Mouse (Mus musculus) layer of hippocampus, postnatal 36 days (tissue): ENCODE measurements around the gene Dtx4. TPM values are rescaled to one million over a fixed set of nuclear protein-coding genes. Genes with fewer than 3 reads are reported as not detected.
A peak's percentile ranks its signal among the peaks of the same experiment; 100 is the strongest.

Experiments used
- DNase-seq, 2 experiments: peaks; one replicate each; pipeline ENCODE4 v3.0.0; 2022
- total RNA-seq, 2 experiments: library from RNA; stranded (reverse); gene quantifications; 2 replicates each; pipeline ENCODE4 v1.2.3; 2021

Gene Dtx4
- total RNA-seq, 2 experiments from 2014 or later = 33.6 to 36.6 TPM

GRCm38 (mm10) chr19:12493453-12494186 lies 7.6 kb downstream of the Dtx4 start:
- DNase-seq = no peak

GRCm38 (mm10) chr19:12491636-12492035 lies 9.6 kb downstream of the Dtx4 start:
- no peak for DNase-seq

- DNase-seq = no peak
These were observed 11.3 kb downstream of the Dtx4 start for GRCm38 (mm10) chr19:12489675-12490570.

- no peak for DNase-seq
These were observed 12.1 kb downstream of the Dtx4 start for GRCm38 (mm10) chr19:12488969-12489674.

- DNase-seq = no peak
These were observed 12.9 kb downstream of the Dtx4 start for GRCm38 (mm10) chr19:12488205-12488966.

- DNase-seq = no peak
These were observed 13.6 kb downstream of the Dtx4 start for GRCm38 (mm10) chr19:12487511-12488204.

- DNase-seq = no peak
These were observed 14.4 kb downstream of the Dtx4 start for GRCm38 (mm10) chr19:12486875-12487274.

GRCm38 (mm10) chr19:12485631-12486030 lies 15.6 kb downstream of the Dtx4 start:
- no peak for DNase-seq

- no peak for DNase-seq
These were observed 16.0 kb downstream of the Dtx4 start for GRCm38 (mm10) chr19:12485223-12485622.

GRCm38 (mm10) chr19:12484210-12484609 lies 17.0 kb downstream of the Dtx4 start:
- no peak for DNase-seq

GRCm38 (mm10) chr19:12483782-12484181 lies 17.5 kb downstream of the Dtx4 start:
- no peak for DNase-seq

- no peak for DNase-seq
These were observed 22.9 kb downstream of the Dtx4 start for GRCm38 (mm10) chr19:12478369-12478768.

GRCm38 (mm10) chr19:12476721-12477270 lies 24.5 kb downstream of the Dtx4 start:
- no peak for DNase-seq

GRCm38 (mm10) chr19:12475380-12476250 lies 25.6 kb downstream of the Dtx4 start:
- peak; percentile 83 to 85 for DNase-seq

GRCm38 (mm10) chr19:12473951-12474350 lies 27.3 kb downstream of the Dtx4 start:
- no peak for DNase-seq

- no peak for DNase-seq
These were observed 28.0 kb downstream of the Dtx4 start for GRCm38 (mm10) chr19:12473201-12473641.

GRCm38 (mm10) chr19:12472381-12472976 lies 28.8 kb downstream of the Dtx4 start:
- DNase-seq = no peak

- no peak for DNase-seq
These were observed 29.4 kb downstream of the Dtx4 start for GRCm38 (mm10) chr19:12471866-12472265.

- DNase-seq = no peak
These were observed 33.8 kb downstream of the Dtx4 start for GRCm38 (mm10) chr19:12467436-12467835.

GRCm38 (mm10) chr19:12466204-12466603 lies 35.0 kb downstream of the Dtx4 start:
- peak; percentile 55 to 57 for DNase-seq
